Mouse (Mus musculus) spleen, postnatal 10 days (tissue): ENCODE measurements around the gene Samd4b.
A peak's percentile ranks its signal among the peaks of the same experiment; 100 is the strongest.

Source experiments
- DNase-seq, 2 experiments: peaks; one replicate each; pipeline ENCODE4 v3.0.0; 2021 to 2022; ENCODE audit warnings: low spot score in 2 of 2

Samd4b gene

GRCm38 (mm10) chr7:28377190-28378065 is 220.5 kb downstream of the Samd4b start:
- peak; percentile 32 to 48 for DNase-seq

- peak; percentile 49 to 63 for DNase-seq
Observed at GRCm38 (mm10) chr7:28376011-28376771, 221.8 kb downstream of the Samd4b start.

GRCm38 (mm10) chr7:28375176-28375921 is 222.6 kb downstream of the Samd4b start:
- DNase-seq, result peak; percentile 77 to 92

GRCm38 (mm10) chr7:28374647-28375046 is 223.3 kb downstream of the Samd4b start:
- no peak for DNase-seq

GRCm38 (mm10) chr7:28373891-28374495 is 224.0 kb downstream of the Samd4b start:
- no peak for DNase-seq

- DNase-seq, result peak; percentile 60 to 84
Observed at GRCm38 (mm10) chr7:28373131-28373581, 224.8 kb downstream of the Samd4b start.

- peak; percentile 95 to 97 for DNase-seq
Observed at GRCm38 (mm10) chr7:28372251-28373108, 225.5 kb downstream of the Samd4b start, which contains the start of gene Plekhg2. Plekhg2 (minus strand) TSS chr7:28372599.

GRCm38 (mm10) chr7:28371514-28371989 is 226.4 kb downstream of the Samd4b start:
- DNase-seq, result peak; percentile 43 to 65

- DNase-seq, result peak; percentile 28 to 35
Observed at GRCm38 (mm10) chr7:28370977-28371513, 226.9 kb downstream of the Samd4b start.

- DNase-seq, result no peak
Observed at GRCm38 (mm10) chr7:28370051-28370450, 227.9 kb downstream of the Samd4b start.

GRCm38 (mm10) chr7:28368276-28368920 is 229.5 kb downstream of the Samd4b start:
- no peak for DNase-seq

- no peak for DNase-seq
Observed at GRCm38 (mm10) chr7:28367663-28368275, 230.2 kb downstream of the Samd4b start.

GRCm38 (mm10) chr7:28362441-28363060 is 235.4 kb downstream of the Samd4b start:
- DNase-seq, result no peak

GRCm38 (mm10) chr7:28361647-28362341 is 236.2 kb downstream of the Samd4b start:
- peak in 1 of 2 experiments; percentile 12 for DNase-seq

- DNase-seq, result peak in 1 of 2 experiments; percentile 12
Observed at GRCm38 (mm10) chr7:28360291-28360690, 237.7 kb downstream of the Samd4b start.

- peak in 1 of 2 experiments; percentile 21 for DNase-seq
Observed at GRCm38 (mm10) chr7:28359854-28360253, 238.1 kb downstream of the Samd4b start.

GRCm38 (mm10) chr7:28358431-28358830 is 239.5 kb downstream of the Samd4b start:
- no peak for DNase-seq

- no peak for DNase-seq
Observed at GRCm38 (mm10) chr7:28357984-28358383, 240.0 kb downstream of the Samd4b start.
